Mouse (Mus musculus): ENCODE measurements at regions not wholly inside any gene's neighbourhood (a gene's known extent, or its start where the extent isn't known, plus 50 kb on each side); places are given as distances from the start of the nearest gene placed in this dataset.

DNA sequence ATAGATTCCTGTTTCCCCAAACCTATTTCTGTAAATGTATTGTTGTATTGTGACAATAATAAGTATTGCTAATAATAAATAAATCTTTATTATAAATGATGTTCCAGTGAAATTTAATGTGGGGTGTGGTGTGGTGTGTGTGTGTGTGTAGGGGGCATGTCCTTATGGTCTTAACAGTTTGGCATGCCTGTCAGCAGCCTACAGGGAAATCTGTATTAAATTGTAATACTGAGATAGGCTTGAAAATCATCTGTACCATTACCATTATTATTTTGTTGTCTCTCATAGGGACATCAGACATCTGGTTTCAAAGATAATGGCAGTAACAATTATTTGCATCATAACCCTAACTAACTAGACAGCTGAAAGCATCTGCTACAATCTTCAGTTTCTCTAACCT lies 1253.0 kb downstream of the Pla2g4a start:
- DNase-seq (ENCODE audit: extremely low read depth, low read depth, low spot score) = no peak
- H3K27ac ChIP-seq (replicated peaks; ENCODE audit: insufficient read depth, low read depth, low read length) = no peak overlapping the region
- no peaks in the 10 kb centered on the region for H3K36me3 ChIP-seq (ENCODE audit: control insufficient read depth, insufficient read depth, low read length)
- H3K4me3 ChIP-seq (ENCODE audit: insufficient read depth, low read depth, low read length) = no peak overlapping the region
- TF ChIP-seq CTCF (IDR thresholded peaks at IDR 0.05; ENCODE audit: low read depth, low read length) (no peak), POLR2A (IDR thresholded peaks at IDR 0.05; ENCODE audit: extremely low read depth, insufficient read depth, low read length) (no peak)
- no peaks in the 10 kb centered on the region for H3K4me1 ChIP-seq (ENCODE audit: control insufficient read depth, insufficient read depth, low read length)
- H3K79me2 ChIP-seq (ENCODE audit: control insufficient read depth, insufficient read depth, low read length) = no peaks in the 10 kb centered on the region
- no peak overlapping the region for H3K9ac ChIP-seq (ENCODE audit: low read depth, low read length)
- H3K27me3 ChIP-seq (ENCODE audit: control insufficient read depth, insufficient read depth, low read length) = no peaks in the 10 kb centered on the region

DNA sequence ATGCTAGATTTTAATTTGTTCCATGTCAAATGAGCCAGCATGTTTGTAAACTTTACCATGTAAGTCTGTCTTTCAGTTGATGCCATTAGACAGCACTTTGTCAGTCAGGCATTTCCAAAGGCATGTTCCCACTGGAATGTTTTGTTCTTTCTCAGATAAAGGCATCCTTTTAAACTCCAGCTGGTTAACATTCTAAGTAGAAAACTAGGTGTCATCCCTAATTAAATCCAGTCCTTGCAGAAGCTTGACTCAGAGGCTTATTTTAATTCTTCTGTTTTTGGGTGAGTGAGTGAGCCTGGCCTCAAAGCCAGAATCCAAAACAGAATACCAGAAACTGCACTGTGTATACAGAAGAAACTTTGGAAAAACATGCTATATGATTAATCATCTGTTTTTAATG lies 1253.4 kb downstream of the Pla2g4a start:
- no peaks in the 10 kb centered on the region for H3K36me3 ChIP-seq (ENCODE audit: control insufficient read depth, insufficient read depth, low read length)
- no peaks in the 10 kb centered on the region for H3K79me2 ChIP-seq (ENCODE audit: control insufficient read depth, insufficient read depth, low read length)
- no peak overlapping the region for H3K27ac ChIP-seq (replicated peaks; ENCODE audit: insufficient read depth, low read depth, low read length)
- no peaks in the 10 kb centered on the region for H3K27me3 ChIP-seq (ENCODE audit: control insufficient read depth, insufficient read depth, low read length)
- H3K4me1 ChIP-seq (ENCODE audit: control insufficient read depth, insufficient read depth, low read length) = no peaks in the 10 kb centered on the region
- no peak for DNase-seq (ENCODE audit: extremely low read depth, low read depth, low spot score)
- TF ChIP-seq POLR2A (IDR thresholded peaks at IDR 0.05; ENCODE audit: extremely low read depth, insufficient read depth, low read length) = no peak
- no peak for TF ChIP-seq CTCF (IDR thresholded peaks at IDR 0.05; ENCODE audit: low read depth, low read length)
- no peak overlapping the region for H3K4me3 ChIP-seq (ENCODE audit: insufficient read depth, low read depth, low read length)
- no peak overlapping the region for H3K9ac ChIP-seq (ENCODE audit: low read depth, low read length)

DNA sequence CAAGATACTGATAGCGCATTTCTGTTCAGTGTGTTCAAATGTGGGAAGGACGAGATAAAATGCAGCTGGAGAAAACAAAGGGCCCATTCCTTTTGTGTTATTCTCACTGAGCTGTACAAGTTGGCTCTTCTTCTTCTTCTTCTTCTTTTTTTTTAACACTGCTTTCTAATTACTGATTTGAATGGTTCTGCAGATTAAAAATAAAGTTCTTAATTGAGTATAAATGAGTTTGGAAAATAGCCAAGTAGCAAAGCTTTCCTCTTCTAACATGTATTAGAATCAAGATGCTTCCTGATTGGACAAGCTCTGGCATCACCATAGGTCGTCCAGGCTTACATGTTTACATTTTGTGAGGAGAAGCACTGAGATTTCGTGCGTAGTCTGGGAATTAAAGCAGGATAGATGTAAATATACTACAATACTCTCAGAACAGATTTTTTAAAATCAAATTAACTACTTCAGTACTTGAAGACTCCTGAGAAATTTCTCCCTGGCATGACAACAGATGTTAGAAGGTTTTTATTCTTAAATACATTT lies 1254.8 kb downstream of the Pla2g4a start:
- TF ChIP-seq CTCF (IDR thresholded peaks at IDR 0.05; ENCODE audit: low read depth, low read length) = no peak
- no peak for TF ChIP-seq POLR2A (IDR thresholded peaks at IDR 0.05; ENCODE audit: extremely low read depth, insufficient read depth, low read length)
- DNase-seq (ENCODE audit: extremely low read depth, low read depth, low spot score) = no peak
- Histone ChIP-seq H3K79me2 (ENCODE audit: control insufficient read depth, insufficient read depth, low read length) (no peaks in the 10 kb centered on the region), H3K4me3 (ENCODE audit: insufficient read depth, low read depth, low read length) (no peak overlapping the region), H3K4me1 (ENCODE audit: control insufficient read depth, insufficient read depth, low read length) (no peaks in the 10 kb centered on the region), H3K27me3 (ENCODE audit: control insufficient read depth, insufficient read depth, low read length) (no peaks in the 10 kb centered on the region), H3K27ac (replicated peaks; ENCODE audit: insufficient read depth, low read depth, low read length) (no peak overlapping the region), H3K9ac (ENCODE audit: low read depth, low read length) (no peak overlapping the region), H3K36me3 (ENCODE audit: control insufficient read depth, insufficient read depth, low read length) (no peaks in the 10 kb centered on the region)
- WGBS = 62% methylated on average over 5 of the region's 5 CpGs

DNA sequence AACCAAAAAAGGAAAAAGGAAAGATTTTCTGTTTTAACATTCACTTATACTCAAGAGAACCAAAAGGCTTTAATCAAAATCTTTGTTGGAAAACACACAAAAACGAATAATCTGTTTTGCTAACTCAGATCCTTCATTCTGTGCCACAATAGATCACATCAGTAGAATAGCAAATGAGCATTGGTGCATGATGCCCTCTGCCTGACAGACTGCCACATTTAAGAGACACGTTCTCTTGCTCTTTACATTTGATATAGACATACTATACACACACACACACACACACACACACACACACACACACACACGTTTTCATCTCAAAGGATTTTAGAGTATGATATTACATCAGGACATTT lies 1260.5 kb downstream of the Pla2g4a start:
- H3K27ac ChIP-seq (replicated peaks; ENCODE audit: insufficient read depth, low read depth, low read length) = no peak overlapping the region

DNA sequence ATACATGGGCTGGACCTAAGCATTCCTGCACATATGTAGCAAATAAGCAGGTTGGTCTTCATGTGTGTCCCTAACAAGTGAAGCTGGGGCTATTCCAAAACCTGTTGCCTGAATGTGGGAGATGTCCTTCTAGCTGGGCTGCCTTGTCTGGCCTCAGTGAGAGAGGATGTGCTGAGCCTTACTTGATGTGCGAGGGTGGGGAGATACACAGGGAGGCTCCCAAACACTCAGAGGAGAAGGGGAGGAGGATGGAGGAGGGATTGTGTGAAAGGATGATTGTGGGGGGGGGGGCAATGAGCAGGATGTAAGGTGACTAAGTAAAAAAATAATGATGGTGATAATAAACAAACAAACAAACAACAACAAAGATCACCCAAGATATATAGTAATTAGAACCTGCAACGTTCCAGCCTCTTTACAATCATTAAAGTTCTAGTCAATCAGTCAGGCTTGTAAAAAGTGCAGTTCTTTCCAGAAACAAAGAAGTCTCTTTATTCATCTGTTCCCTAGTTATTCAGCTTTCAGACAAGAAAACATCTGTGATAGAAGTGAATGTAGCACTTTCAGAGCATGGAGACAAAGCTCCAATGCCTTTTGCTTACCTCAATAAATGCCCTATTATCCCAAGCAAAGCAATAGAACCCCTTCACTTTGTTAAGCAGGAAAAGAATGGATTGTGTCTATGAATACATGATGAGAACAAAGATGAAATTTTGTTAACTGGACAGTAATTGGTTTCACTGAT lies 1261.1 kb downstream of the Pla2g4a start:
- TF ChIP-seq POLR2A (IDR thresholded peaks at IDR 0.05; ENCODE audit: extremely low read depth, insufficient read depth, low read length) = no peak
- no peak for TF ChIP-seq CTCF (IDR thresholded peaks at IDR 0.05; ENCODE audit: low read depth, low read length)
- Histone ChIP-seq H3K4me3 (ENCODE audit: insufficient read depth, low read depth, low read length) (no peak overlapping the region), H3K79me2 (ENCODE audit: control insufficient read depth, insufficient read depth, low read length) (no peaks in the 10 kb centered on the region), H3K9ac (ENCODE audit: low read depth, low read length) (no peak overlapping the region), H3K27me3 (ENCODE audit: control insufficient read depth, insufficient read depth, low read length) (no peaks in the 10 kb centered on the region), H3K4me1 (ENCODE audit: control insufficient read depth, insufficient read depth, low read length) (no peaks in the 10 kb centered on the region), H3K36me3 (ENCODE audit: control insufficient read depth, insufficient read depth, low read length) (no peaks in the 10 kb centered on the region), H3K27ac (replicated peaks; ENCODE audit: insufficient read depth, low read depth, low read length) (no peak overlapping the region)
- 72% methylated on average over 2 of the region's 2 CpGs for WGBS
- DNase-seq (ENCODE audit: extremely low read depth, low read depth, low spot score) = no peak

More for the DNA sequence above, 1260.5 kb downstream of the Pla2g4a start:
- Histone ChIP-seq H3K9ac (ENCODE audit: low read depth, low read length) (no peak overlapping the region), H3K4me1 (ENCODE audit: control insufficient read depth, insufficient read depth, low read length) (no peaks in the 10 kb centered on the region), H3K4me3 (ENCODE audit: insufficient read depth, low read depth, low read length) (no peak overlapping the region), H3K79me2 (ENCODE audit: control insufficient read depth, insufficient read depth, low read length) (no peaks in the 10 kb centered on the region), H3K36me3 (ENCODE audit: control insufficient read depth, insufficient read depth, low read length) (no peaks in the 10 kb centered on the region), H3K27me3 (ENCODE audit: control insufficient read depth, insufficient read depth, low read length) (no peaks in the 10 kb centered on the region)
- no peak for DNase-seq (ENCODE audit: extremely low read depth, low read depth, low spot score)
- TF ChIP-seq CTCF (IDR thresholded peaks at IDR 0.05; ENCODE audit: low read depth, low read length) (no peak), POLR2A (IDR thresholded peaks at IDR 0.05; ENCODE audit: extremely low read depth, insufficient read depth, low read length) (no peak)
- 49% methylated on average over 3 of the region's 3 CpGs for WGBS

DNA sequence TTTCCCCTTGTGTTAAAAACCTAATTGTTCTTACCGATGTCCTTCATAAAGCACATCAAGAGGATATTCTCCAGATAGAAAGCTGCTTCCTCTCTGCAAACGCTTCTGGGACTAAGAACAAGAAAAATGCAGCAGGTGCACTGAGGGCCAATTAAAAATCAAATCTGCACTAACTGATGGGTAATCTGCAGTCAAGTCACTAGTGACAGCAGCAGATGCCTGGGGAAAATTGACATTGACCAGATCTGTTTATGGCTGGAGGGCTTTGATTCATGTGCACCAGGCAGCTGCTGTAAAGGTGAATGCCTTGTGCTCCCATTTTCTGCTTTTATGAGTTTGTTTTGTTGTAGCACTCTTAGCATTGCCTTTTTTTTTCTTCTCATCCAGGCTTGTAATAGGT lies 1271.0 kb downstream of the Pla2g4a start:
- Histone ChIP-seq H3K79me2 (ENCODE audit: control insufficient read depth, insufficient read depth, low read length) (no peaks in the 10 kb centered on the region), H3K4me3 (ENCODE audit: insufficient read depth, low read depth, low read length) (no peak overlapping the region), H3K9ac (ENCODE audit: low read depth, low read length) (no peak overlapping the region), H3K36me3 (ENCODE audit: control insufficient read depth, insufficient read depth, low read length) (no peaks in the 10 kb centered on the region), H3K27ac (replicated peaks; ENCODE audit: insufficient read depth, low read depth, low read length) (no peak overlapping the region), H3K4me1 (ENCODE audit: control insufficient read depth, insufficient read depth, low read length) (no peaks in the 10 kb centered on the region), H3K27me3 (ENCODE audit: control insufficient read depth, insufficient read depth, low read length) (no peaks in the 10 kb centered on the region)
- no peak for DNase-seq (ENCODE audit: extremely low read depth, low read depth, low spot score)
- no peak for TF ChIP-seq POLR2A (IDR thresholded peaks at IDR 0.05; ENCODE audit: extremely low read depth, insufficient read depth, low read length)
- TF ChIP-seq CTCF (IDR thresholded peaks at IDR 0.05; ENCODE audit: low read depth, low read length) = no peak
- WGBS = 77% methylated on average over 2 of the region's 2 CpGs
